Mouse (Mus musculus): Measurements from ENCODE around the gene Rai14. TPM values are rescaled to one million over a fixed set of nuclear protein-coding genes. Genes with fewer than 3 reads are reported as not detected.

The Rai14 gene
- polyA plus RNA-seq, 1 experiment: 2.2 TPM

DNA sequence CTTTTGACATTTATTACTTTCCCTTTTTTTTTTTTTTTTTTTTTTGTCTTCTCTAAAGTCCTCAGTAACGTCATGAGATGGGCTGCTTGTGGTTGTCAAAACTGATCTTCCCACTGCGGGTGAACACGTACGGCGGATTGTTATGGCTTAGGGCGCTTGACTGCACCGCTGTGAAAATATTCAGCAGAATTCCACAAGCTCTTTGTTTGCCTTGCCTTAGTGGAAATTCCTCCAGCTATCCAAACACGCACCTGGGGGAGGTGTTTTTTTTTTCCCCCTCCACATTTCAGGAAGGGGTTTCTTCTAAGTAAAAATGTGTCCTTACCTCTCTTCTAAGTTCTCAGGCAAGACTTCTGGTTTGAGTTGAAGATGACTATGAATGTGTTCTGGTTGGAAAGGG lies 6.2 kb upstream of the Rai14 start:
- no peak for DNase-seq (ENCODE audit: low read depth)

DNA sequence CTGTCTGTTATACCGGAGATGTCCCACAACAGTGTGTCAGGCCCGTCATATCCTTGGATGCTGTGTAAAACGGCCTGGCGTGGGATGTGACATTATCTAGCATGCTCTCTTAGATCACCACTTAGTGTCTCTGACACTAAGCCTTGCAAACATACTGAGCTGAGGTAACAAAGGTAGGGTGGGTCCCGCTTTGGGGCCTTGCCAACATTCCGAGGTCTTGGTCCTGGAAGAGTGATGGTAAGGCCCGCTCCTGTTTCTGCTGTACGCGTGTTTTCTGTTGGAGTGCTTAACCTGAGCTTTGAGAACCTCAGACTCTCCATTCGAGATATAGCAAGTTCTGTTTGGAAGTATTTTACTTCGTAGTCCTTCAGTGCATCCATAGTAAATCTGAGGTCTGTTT lies 5.8 kb upstream of the Rai14 start:
- DNase-seq (ENCODE audit: low read depth): no peak

DNA sequence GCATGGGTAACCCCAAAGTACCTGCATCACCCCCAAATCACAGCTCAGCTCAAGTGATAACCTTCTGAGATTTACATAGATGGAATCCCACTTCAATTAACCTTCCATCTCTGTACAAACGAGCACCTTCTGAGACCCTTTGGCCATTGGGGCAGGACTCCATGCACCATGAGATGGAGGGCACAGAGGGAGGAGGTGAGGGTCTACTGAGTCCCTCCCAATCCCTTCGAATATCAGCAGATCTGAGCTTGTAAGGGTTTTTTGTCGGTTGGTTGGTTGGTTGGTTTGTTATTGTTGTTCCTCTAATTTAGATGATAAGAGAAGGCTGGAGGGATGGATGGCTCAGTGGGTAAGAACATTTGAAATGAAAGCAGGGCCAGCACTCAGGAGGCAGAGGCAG lies 5.1 kb upstream of the Rai14 start:
- DNase-seq (ENCODE audit: low read depth): no peak

DNA sequence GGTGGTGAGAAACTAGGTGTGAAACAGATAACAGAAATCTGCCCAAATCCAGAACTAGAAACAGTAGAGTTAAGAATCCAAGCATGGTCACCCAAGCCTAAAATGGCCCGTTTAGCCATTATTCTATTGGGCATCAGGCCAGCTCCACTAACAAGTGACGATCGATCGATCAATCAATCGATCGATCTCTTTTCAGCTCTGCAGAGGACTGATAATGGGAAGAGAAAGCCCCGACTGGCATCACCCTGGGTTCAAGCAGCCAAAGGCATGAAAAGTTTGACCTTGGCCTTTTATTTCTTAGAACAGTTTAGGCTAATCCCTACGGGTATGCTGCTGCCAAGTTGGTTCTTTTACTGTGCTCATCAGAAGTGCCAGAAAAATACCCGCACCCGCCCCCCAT lies 4.3 kb upstream of the Rai14 start:
- no peak for DNase-seq (ENCODE audit: low read depth)

DNA sequence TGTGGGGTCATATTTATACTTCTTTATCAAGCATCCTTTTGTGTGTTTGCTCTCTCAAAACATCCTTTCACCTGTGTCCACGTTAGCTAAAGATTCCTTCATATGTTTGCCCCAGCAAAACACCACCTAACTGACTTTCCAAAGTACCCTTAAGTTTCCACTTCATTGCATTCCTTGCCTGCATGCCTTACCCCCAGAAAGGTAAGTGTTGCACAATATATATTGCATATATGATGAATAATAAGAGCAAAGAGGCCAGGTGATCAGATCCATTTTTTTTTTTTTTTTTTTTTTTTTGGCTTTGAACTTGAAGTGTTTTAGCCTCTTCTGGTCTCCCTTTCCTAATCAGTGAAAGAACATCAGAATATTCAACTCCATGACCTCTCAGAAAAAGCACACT lies 2.9 kb upstream of the Rai14 start:
- DNase-seq (ENCODE audit: low read depth): no peak

DNA sequence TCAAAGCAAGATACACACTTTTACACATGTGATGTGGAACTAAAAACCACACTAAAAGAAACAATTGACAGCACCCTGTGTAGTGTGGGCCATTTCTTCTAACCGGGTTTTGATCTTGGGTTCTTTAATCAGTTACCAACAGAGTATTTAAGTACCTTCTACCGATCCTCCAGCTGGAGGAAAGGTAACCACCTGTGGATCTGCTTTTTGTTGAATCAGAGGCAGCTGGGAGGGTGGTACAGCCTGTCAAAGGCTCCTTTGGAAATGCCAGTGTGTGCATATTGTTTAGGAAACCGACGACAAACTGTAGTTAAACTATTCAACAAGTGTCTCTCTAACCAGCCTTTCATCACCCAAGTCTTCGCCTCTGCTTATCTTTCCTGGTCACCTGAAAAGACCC lies 1.5 kb upstream of the Rai14 start:
- no peak for DNase-seq (ENCODE audit: low read depth)

DNA sequence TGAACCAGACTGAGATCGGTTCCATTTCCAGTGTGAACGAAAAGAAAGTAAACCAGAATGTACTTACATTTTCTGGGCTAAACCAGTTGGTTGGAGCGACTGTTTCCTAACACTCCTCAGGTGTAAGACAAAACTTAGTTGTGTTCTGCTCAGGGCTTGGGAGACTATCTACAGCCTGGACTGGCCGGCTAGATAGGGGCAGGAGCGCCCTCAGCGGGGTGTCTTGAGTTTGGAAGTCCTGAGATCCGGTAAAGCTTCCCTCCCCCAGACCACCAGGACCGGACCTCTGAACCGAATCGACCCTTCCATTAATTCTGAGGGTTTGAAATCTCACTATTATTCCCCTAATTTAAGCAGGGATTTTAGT lies 698 bp upstream of the Rai14 start:
- DNase-seq (ENCODE audit: low read depth): no peak

DNA sequence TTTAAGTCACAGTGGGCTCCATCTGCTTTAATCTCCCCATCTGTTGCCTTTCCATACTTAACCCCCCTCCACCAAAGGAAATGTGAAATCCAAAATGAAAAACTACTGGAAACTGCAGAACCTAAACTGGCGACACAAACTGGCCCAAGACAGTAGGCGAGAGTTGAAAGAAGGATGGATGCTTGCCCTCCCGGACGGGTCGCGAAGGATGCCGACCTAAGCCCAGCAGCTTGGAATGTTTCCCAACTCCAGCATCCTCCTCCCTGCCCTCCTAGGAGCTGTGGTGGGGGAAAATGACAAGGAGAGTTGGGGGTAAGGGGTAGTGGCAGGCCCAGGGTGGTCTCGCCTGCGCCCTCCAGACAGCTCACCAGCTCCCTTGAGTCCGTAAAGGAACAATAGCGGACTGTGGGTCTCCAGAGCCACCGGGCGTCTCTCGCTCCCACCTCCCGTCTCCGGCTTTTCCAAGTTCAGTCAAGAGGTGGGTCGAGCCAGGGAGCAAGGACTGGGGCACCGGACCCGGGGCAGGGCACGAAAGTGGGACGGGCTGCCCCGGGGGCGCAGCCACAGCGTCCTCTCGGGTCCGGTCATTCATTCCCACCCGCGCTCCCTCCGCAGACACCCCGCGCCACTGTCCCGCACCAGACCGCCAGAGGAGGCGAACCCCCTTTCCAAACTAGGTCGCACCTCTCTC lies 653 bp downstream of the Rai14 start:
- no peak for DNase-seq (ENCODE audit: low read depth)

DNA sequence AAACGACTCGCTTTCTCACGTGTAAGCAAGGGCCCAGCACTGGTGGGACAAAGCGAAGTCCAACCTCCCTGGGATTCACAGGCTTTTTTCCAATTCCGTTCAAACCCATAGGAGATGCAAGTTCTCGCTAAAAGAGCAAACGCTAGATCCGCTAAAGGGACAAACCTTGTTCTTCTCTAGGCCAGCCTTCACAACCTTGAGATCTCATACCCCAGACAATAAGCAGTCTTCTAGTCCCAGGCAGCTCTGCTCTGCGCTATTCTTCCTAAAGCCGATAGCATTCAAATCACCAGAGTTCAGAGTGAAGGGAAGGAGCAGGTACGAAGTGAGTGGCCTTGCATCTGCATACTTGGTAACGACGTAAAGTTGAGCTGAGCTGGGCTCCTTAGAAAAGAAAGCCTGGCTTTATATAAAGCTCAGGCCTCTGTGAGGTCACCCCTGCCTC lies 1.2 kb downstream of the Rai14 start:
- no peak for DNase-seq (ENCODE audit: low read depth)

DNA sequence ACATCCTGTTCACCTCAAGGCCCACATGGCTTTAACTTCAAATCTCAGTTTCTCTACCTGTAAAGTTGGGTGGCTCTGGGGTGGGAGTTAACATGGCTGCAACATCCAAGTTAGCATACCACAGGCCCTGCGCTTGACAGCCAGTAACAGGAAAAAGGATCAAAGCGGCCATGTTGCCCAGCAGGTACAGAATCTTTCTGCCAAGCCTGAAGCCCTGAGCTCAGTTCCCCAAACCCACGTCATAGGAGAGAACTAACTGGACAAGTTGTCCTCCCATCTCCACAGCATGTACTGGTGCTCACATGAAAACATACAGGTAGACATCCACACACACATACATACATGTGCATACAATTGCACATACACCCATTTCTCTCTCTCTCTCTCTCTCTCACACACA lies 2.1 kb downstream of the Rai14 start:
- no peak for DNase-seq (ENCODE audit: low read depth)

DNA sequence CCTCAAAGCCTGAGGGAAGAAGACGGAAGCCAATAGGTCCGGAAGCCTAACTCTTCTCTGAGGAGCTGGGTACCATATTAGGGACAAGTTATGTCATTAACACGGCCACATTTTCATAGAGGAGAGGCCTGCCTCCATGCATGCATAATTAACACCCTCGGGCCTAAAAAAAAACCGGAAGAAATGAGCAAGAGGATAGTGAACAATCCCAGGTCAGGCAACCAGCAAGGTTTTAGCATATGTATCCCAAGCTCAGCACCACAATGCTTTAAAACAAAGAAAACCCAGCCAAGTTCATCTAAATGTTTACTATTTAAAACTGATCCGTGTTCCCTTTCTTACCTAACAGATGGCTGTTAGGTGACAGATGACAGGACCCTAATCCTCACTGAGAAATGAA lies 3.2 kb downstream of the Rai14 start:
- no peak for DNase-seq (ENCODE audit: low read depth)

DNA sequence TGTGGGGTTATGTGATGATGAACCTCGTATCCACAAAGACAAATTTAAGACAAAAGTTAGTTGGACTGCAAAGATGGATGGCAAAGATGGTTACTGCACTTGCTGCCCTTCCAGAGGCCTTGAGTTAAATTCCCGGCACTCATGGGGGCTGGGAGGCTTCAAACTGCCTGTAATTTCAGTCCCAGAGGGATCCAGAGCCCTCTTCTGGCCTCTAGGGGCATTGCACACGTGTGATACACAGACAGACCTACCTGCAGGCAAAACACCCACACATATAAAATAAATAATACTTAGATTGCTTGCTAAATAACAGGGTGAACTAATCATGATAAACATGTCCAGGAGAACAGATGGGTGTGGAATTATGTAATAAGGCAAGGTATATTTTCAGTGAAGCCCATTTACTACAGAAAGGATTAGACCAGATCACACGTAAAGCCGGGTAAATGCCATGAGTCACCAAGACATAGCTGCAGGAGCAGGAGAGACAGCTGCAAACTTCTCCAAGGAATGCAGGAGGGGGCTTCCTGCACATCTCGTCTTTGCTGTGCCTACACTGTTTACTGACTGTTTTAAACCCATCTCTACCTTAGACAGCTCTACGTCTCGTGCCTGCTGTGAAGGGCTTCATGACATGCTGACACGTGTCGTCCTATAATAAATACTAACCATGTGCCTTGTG lies 5.7 kb downstream of the Rai14 start:
- DNase-seq (ENCODE audit: low read depth): no peak

DNA sequence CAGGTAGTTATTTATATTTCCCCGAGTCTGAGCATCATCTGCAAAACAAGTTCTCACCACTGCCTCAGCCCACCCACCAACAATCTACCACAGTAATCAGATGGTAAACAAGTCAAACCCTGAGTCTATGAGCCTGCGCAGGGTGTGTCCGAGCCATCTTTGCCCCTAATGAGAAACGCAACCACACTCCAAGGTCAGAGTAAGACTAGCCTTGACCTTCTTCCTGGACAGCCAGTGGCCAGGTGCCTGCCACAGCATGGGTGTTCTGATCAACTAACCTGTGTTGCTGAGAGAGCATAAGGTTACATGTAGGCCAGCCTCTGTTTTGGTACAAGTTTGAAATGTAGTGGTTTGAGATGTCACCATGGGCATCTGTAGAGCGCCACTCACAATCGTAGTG lies 7.3 kb downstream of the Rai14 start:
- DNase-seq (ENCODE audit: low read depth): no peak

DNA sequence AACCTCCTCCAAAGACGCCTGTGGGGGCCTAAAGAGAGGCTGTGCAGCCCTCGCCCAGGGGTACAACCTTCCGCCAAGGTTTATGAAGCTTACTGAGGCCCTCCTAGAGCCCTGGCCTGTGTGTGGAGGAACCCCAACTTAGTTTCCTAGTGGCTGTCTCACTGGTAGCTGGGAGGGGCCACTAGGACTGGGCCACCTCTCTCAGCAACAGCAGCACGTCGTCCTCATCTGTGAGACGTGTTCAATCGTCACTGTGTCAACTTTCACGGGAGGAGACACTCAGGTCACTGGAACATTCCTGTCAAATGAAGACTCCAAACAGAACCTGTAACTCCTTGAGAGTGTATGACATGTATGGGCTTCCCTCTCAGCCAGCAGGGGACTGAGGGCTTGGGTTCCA lies 8.0 kb downstream of the Rai14 start:
- no peak for DNase-seq (ENCODE audit: low read depth)

DNA sequence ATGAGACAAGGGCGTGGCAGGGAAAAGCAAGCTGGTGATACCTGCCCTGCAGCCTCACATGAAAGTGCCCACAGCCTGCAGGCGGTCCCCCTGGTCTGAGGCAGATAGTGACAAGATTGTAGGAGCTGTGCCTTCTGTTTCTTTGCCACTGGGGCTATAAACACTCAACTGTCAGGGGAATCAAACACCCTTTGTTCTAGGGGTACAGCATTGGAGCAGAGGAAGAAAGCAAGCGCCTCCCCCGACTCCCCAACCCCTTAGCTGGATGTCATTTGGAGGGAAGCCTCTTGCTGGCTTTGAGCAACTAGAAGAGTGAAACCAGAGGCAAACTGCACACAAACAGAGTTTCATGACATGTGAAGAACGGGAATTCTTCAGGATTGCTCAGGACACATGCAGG lies 8.7 kb downstream of the Rai14 start:
- no peak for DNase-seq (ENCODE audit: low read depth)

DNA sequence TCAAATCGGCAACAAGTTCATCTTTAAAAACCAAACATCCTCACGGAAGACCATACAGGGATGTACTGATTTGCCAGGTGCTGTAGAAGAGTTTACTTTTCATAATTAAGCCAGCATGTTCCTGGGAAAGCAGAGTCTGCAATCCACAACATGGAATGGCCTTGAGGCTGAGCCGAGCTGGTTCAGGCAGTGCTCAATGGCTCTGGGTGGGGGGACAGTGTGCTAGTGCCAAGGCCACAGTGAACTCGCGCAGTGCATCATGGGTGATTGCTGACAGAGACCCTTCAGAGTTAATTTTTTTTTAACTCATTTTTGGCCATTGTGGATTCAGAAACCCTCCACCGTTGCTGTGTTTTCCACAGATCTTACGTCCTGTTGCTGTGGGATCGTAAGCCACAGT lies 10.1 kb downstream of the Rai14 start:
- no peak for DNase-seq (ENCODE audit: low read depth)

DNA sequence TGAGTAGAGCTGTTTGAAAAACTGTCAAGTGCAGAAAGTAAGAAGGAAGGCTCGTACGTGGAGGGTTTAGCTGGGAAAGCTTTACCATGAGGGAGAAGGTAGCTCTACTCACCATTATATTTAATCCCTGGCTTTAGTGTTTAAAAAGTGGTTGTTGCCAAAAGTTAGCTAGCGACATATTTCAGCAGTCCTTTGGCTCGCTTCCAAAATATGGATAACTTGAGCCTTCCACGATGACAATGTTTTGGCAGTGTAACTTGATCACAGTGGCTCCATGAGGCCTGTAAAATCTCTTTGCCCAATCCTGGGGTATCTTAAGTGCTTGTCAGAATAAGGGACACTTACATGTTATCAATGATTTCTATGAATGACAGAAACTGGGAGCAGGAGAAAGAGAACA lies 12.9 kb downstream of the Rai14 start:
- DNase-seq (ENCODE audit: low read depth): no peak

DNA sequence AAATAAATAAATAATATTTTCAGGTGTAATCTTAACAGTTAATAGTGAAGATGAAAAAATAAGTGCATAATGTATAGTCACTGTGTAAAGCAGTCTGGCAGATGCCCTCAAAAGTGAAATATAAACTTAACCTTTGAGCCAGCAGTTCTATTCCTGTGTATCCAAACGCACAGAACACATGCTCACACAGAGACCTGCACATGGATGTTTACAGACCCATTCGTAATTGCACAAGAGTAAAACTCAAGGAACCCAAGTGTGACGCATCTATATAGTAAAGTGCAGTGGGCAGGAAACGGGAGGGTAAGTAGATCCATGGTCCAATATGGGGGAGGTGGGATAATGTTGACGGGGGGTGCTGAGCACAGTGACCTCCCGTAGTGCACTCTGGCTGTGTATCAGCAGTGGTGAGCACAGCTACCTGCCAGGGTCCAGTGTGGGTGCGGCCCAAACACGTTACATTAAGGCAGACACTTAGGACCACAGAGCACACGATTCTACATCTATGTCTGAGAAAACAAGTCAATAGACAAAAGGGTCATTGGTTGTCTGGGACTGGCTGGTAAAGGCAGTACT lies 13.4 kb downstream of the Rai14 start:
- no peak for DNase-seq (ENCODE audit: low read depth)

DNA sequence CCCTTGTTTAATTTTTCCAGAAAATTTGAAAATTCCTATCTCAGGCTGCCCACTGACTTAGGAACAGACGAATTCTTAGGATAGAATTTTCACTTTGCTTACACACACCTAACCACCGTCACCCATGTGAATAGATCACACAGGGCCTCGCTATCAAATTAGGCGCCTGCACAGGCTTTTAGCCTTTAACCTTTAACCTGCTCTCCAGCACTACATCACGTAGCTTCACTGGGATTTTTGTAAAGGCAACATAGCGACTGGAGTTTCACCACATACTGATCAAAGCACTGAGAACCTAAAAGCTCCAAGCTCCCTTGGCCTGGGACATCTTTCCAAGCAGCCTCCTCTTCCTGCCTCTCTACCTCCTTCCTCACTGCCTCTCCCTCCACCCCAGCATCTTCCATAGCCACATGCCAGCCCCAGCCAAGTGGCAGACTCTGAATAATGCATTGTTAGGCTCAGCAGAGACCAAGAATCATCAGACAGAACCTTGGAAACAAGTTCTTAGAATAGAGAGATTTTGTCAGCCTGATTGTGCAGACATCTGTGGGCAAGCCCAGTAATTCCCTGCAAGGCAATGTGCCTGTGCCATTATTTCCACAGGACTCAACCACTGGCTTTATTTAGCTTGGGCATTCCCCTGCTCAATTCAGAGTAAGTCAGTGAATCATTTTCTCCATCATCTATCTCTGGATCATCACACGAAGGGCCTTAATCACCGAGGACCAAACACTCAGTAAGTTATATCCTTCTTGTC lies 17.8 kb downstream of the Rai14 start:
- no peak for DNase-seq (ENCODE audit: low read depth)

DNA sequence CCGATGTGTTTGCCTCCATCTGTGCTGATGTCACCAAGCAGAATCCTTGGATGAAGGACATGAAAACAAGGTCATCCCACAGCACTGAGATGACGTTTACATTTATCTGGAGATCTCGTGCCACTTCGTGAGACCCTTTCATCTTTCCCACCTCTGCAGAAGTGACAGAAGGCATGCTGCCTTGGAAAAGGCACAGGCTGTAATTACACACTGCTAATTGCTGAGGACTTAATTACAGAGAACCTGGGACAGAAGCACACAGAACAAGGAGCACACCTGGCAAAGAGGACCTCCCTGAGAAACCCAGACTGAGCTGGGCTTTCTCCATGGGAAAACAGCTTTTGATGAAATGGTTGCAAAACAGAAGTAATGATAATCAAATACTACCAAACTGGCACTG lies 21.8 kb downstream of the Rai14 start:
- DNase-seq (ENCODE audit: low read depth): no peak

DNA sequence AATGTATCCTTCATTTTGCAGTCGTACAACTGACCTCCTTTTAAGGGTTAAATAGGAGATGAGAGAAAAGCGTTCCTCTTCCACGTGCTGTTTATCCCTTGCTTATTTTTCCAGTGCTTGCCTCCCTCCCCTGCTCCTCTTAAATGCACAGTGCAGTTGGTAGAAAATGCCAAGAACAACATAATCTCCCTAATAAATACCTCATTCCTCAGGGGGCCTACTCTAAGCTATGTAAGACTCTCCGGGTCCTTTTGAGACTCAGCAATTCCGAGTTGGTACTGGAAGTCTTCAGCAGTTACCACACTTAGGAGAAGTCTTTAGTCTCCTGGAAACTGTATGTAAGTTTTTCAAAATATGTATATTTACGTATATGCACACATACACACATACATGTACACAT lies 22.9 kb downstream of the Rai14 start:
- no peak for DNase-seq (ENCODE audit: low read depth)

DNA sequence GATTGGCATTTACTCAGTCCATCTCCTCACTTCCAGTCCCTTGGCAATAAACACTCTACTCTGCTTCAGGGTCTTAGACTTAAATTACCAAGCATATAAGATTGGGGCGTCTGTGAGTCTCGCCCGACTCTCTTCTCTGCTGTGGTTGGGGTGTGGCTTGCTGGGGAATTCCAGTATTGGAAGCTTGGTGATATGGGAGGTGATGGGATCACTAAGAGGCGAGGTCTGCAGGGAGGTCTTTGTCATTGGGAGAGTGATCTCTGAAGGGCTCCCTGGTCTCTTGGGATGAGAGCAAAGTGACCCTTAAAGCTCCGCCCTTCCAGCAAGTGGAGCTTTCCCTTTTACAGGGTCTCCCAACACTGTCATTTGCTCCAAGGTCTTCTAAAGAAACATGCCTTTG lies 23.5 kb downstream of the Rai14 start:
- no peak for DNase-seq (ENCODE audit: low read depth)

DNA sequence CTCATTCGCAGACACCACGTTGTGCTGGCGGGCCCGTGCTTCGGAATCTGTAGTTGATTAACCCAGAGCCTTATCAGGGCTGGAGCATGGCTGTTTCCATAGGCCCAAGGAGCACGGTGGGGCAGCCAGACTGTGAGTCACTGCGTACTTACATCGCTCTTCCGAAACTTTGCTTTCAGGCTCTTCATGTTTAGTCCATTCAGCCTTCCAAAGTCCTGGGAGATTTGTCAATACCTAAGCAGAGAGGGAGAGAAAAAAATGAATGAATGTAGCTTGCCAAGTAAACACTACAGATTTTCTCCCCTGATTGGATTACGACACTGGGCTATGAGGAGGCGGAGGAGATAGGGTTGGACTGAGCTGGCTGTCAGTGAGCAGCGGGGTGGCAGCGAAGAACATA lies 24.2 kb downstream of the Rai14 start:
- peak; percentile 79 for DNase-seq (ENCODE audit: low read depth)
